Mouse (Mus musculus) liver, adult (tissue): ENCODE results near the gene Sgca.

ENCODE experiments used
- GATA4 ChIP-seq: IDR thresholded peaks from 2 replicates; pipeline ENCODE4 v1.6.1; 2014; ENCODE audit warnings: mild to moderate bottlenecking, low read length; ENCODE audit not compliant: insufficient replicate concordance

Gene Sgca

GRCm38 (mm10) chr11:94920996-94921401 lies 55.1 kb downstream of the Sgca start:
- TF ChIP-seq GATA4, result no peak

DNA sequence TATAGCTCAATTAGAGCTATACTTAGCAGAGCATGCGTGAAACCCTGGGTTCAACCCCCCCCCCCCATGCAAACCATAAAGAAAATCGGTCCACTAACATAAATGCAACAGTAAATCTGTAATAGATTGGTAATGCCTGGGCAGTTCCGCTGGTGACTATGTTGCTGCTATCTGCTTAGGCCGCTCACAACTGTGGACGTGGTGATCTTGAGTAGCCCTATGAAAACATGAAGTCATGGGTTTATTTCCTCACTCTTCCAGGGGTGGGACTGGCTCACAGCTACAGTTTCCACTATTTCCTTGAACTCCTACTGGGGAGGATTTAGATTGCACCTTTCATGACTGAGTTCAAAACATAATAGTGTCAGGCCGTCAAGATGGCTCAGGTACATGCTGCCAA lies 58.4 kb downstream of the Sgca start:
- TF ChIP-seq GATA4, result no peak

- TF ChIP-seq GATA4, result no peak
These were observed 59.6 kb downstream of the Sgca start for GRCm38 (mm10) chr11:94916477-94916876.

DNA sequence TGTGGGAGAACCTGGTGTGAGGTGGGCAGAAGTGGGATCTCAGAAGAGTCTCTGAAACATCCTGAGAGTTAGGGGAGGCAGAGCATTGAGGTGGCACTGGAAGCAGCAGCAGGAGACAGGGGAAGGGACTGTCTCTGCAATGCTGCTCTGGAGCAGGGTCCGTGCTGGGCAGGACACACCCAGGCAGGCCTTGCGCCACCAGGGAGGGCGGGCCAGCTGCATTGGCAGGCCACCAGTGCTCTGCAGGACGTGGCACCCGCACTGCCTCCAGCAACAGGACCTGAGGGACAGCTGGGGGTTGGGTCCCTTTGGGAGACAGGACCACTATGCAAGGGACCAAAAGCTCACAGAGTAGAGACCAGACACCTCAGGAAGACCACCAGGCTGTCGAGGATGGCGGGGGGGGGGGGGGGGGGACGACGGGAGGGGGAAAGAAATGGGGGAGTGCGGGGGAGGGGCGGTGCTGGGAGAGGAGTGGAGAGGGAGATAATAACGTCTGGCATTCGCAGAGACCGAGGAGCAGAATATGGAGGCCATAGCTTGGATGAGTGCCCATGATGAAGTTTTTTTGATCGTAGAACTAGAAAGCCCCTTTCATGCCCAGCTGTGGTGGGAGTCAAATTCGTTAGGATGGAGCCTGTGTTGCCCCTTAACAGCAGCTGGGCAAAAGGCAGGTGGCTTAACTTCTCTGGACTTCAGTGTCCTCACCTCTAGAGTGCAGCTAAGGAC lies 60.3 kb downstream of the Sgca start:
- no peak for TF ChIP-seq GATA4

DNA sequence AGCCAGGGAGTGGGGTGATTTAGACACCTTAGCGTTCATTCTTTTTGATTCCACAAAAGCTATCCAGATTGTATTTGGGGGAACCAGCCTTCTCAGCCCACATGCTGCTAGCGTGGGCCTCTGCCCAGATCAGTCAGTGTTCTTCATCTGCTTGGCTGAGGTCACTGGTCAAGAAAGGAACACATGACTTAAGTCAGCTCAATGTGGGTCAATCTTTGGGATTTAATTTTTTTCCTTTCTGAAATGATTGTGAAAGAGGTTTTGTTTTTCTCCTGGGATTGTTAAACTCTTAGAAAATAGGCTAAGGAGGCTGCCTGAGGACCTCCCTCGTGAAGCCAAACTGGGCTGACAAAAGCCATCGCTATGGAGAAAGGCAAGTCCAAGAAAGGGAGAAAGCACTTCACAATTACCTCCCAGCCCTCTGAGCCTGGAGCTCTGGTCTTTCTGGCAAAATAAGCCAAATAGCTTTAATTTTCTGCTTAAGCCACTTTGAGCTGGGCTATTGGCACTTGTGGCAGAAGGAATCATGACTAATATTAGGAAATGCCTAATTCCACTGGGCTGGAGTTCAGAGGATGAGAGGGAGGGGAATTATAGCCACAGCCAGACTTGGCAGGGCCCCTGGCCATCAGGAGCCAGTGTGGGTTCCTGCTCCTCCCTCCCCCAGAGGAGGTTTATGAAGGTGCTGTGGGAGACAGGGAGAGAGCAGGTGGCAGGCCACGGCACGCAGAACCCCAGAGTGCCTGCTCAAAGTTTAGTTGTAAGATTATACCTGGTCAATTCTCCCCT lies 62.6 kb downstream of the Sgca start:
- no peak for TF ChIP-seq GATA4
